Mouse (Mus musculus): ENCODE measurements around the gene Uncx. TPM values are rescaled to one million over a fixed set of nuclear protein-coding genes. Genes with fewer than 3 reads are reported as not detected.

The Uncx gene
- polyA plus RNA-seq, 1 experiment: not detected

DNA sequence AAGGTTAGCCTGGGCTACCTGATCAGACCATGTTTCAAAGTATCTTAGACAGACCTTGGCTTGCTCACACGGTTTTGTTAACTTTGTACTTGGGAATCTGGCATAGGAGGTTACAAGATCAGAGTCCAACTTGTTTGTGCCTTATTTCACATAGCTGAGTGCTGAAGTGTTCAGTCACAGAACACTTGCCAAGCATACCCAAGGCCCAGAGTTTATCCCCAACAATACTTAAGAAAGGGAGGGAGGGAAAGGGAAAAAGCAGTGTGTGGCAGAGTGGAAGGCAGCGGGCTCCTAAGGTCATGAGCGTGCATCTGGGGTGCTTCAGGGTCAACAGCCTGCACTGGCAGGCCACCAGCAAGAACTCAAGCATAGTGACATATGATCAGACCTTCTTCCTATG, 48.7 kb downstream of the Uncx start:
- Histone ChIP-seq H3K4me1 (ENCODE audit: control insufficient read depth, insufficient read depth, low read length) (no peaks in the 10 kb centered on the region), H3K4me3 (replicated peaks; ENCODE audit: extremely low read depth, low read depth, low read length) (no peak overlapping the region)
- 67% methylated on average over 3 of the region's 3 CpGs for WGBS
- no peak for DNase-seq
- TF ChIP-seq CTCF (IDR thresholded peaks at IDR 0.05; ENCODE audit: insufficient read depth, low read length) (no peak), POLR2A (IDR thresholded peaks at IDR 0.05; ENCODE audit: borderline replicate concordance, extremely low read depth, low read depth, low read length) (no peak)

DNA sequence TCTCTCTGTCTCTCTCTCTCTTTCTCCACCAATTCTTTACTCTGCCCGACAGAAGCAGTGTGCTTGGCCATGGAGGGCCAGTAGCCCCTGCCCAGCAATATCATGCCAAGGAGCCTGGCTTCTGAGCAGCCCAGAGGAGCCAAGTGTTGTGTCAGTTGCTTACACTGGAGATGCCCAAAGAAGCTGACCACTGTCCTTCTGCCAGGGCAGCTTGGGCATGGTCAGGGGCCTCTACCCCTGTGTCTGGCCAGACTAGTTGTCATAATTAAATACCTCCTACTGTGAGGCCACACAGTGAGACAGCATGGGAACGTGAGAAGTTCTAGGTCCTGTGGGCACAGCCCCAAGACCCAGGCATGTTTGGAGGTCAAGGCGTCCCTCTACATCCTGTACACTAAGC, 49.6 kb downstream of the Uncx start:
- Histone ChIP-seq H3K4me3 (replicated peaks; ENCODE audit: extremely low read depth, low read depth, low read length) (no peak overlapping the region), H3K4me1 (ENCODE audit: control insufficient read depth, insufficient read depth, low read length) (no peaks in the 10 kb centered on the region)
- no peak for DNase-seq
- no peak for TF ChIP-seq POLR2A (IDR thresholded peaks at IDR 0.05; ENCODE audit: borderline replicate concordance, extremely low read depth, low read depth, low read length)
- no peak for TF ChIP-seq CTCF (IDR thresholded peaks at IDR 0.05; ENCODE audit: insufficient read depth, low read length)
- WGBS: 58% methylated on average over 3 of the region's 3 CpGs

DNA sequence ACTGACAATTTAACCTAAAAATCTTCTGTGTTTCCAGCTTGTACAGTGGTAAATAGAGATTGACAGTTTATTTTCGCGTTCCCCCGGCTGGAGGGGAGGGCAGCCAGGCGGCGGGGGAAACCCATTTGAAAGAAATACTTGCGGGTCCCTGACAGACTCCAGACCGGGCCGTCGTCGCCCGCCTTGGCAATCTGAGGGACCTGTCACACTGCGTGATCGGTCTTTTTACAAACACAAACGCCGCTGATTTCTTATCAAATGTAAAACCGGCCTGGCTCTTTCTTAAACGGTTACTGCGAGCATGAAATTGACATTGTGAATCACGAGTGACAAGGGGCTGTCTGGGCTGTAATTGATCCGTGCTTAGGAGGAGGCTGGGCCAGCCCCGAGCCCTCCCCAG, 50.5 kb downstream of the Uncx start:
- TF ChIP-seq CTCF (IDR thresholded peaks at IDR 0.05; ENCODE audit: insufficient read depth, low read length) (no peak), POLR2A (IDR thresholded peaks at IDR 0.05; ENCODE audit: borderline replicate concordance, extremely low read depth, low read depth, low read length) (no peak)
- Histone ChIP-seq H3K4me1 (ENCODE audit: control insufficient read depth, insufficient read depth, low read length) (no peaks in the 10 kb centered on the region), H3K4me3 (replicated peaks; ENCODE audit: extremely low read depth, low read depth, low read length) (no peak overlapping the region)
- no peak for DNase-seq
- 13% methylated on average over 21 of the region's 21 CpGs for WGBS

DNA sequence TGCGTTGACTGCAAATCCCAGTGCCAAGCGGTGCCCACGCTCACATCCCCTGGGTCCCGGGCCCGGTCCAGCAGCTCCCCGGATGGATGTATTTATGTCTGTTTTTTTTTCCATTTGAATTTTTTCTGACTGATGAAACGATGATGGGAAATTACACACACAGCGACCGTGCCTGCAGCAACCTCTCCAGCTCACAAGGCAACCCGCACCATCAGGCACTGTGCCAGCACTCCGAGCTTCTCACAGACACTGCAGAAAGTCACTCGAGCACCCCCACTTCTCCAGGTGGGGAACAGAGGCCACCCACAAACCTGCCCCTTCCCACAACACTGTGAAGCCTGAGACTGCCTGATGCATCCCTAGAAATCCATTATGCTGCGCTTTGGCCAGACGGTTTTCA, 51.7 kb downstream of the Uncx start:
- DNase-seq: no peak
- H3K4me1 ChIP-seq (ENCODE audit: control insufficient read depth, insufficient read depth, low read length): no peaks in the 10 kb centered on the region
- TF ChIP-seq POLR2A (IDR thresholded peaks at IDR 0.05; ENCODE audit: borderline replicate concordance, extremely low read depth, low read depth, low read length) (no peak), CTCF (IDR thresholded peaks at IDR 0.05; ENCODE audit: insufficient read depth, low read length) (no peak)
- 70% methylated on average over 14 of the region's 14 CpGs for WGBS
- no peak overlapping the region for H3K4me3 ChIP-seq (replicated peaks; ENCODE audit: extremely low read depth, low read depth, low read length)

Other genes starting within 250 kb of the Uncx start
- 12.1 and 13.8 TPM in 2 replicates for gene Adap1, start 217.9 kb upstream of the Uncx start, polyA plus RNA-seq (2012; rRNA removed)
- 51.7 and 61.9 TPM in 2 replicates for gene Cox19, start 192.1 kb upstream of the Uncx start, polyA plus RNA-seq (2012; rRNA removed)
- gene Cyp2w1, start 190.9 kb upstream of the Uncx start, polyA plus RNA-seq (2012; rRNA removed): 0.33 TPM in 1 of 2 replicates, not detected in the other
- 75.7 and 93.4 TPM in 2 replicates for gene Gpr146, start 165.8 kb upstream of the Uncx start, polyA plus RNA-seq (2012; rRNA removed)
- 7.2 and 9.0 TPM in 2 replicates for gene C130050O18Rik, start 138.2 kb upstream of the Uncx start, polyA plus RNA-seq (2012; rRNA removed)
- 2.7 and 3.3 TPM in 2 replicates for gene Gper1, start 120.3 kb upstream of the Uncx start, polyA plus RNA-seq (2012; rRNA removed)
- gene 3110082I17Rik, start 83.0 kb upstream of the Uncx start, polyA plus RNA-seq (2012; rRNA removed): 12.2 and 14.0 TPM in 2 replicates
- gene Zfand2a, start 58.9 kb upstream of the Uncx start, polyA plus RNA-seq (2012; rRNA removed): 15.1 and 19.6 TPM in 2 replicates
- 3.7 and 5.0 TPM in 2 replicates for gene Micall2, start 192.8 kb downstream of the Uncx start, polyA plus RNA-seq (2012; rRNA removed)
- 51.0 and 56.4 TPM in 2 replicates for gene Ints1, start 232.2 kb downstream of the Uncx start, polyA plus RNA-seq (2012; rRNA removed)
- 49.1 and 55.6 TPM in 2 replicates for gene Mafk, start 248.0 kb downstream of the Uncx start, polyA plus RNA-seq (2012; rRNA removed)